Mouse (Mus musculus): ENCODE data around the gene Irf3.

DNA sequence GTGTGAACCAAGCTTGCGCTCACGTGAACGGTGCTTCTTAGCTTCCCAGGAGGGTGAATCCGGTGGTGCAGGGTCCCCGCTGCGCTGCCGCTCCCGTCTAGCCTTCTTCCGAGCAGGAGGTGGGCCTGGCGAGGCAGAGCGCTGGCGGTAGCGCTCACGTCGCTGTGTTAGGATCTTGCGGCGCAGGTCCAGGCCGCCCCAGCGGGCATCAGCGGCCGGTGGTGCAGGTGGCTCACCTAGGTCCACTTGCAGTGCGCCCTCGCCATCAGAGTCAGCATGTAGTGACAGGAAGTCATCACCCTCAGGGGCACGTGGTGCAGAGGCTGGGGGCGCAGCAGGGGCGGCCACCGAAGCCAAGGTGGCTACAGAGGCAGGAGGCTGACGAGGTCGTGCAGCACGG, 10.4 kb downstream of the Irf3 start:
- TF ChIP-seq CTCF (IDR thresholded peaks at IDR 0.05; ENCODE audit: control insufficient read depth, insufficient read depth, low read length) (no peak), POLR2A (IDR thresholded peaks at IDR 0.05; ENCODE audit: borderline replicate concordance, control insufficient read depth, low read depth, low read length) (no peak)

All from bone marrow, adult 2 months (tissue).